Mouse (Mus musculus) T-cell, adult 2 months (primary cell): ENCODE measurements around the gene Agpat1.

Experiments
- DNase-seq: peaks from one replicate; pipeline ENCODE4 v3.0.0; 2022; ENCODE audit warnings: low spot score

The Agpat1 gene

DNA sequence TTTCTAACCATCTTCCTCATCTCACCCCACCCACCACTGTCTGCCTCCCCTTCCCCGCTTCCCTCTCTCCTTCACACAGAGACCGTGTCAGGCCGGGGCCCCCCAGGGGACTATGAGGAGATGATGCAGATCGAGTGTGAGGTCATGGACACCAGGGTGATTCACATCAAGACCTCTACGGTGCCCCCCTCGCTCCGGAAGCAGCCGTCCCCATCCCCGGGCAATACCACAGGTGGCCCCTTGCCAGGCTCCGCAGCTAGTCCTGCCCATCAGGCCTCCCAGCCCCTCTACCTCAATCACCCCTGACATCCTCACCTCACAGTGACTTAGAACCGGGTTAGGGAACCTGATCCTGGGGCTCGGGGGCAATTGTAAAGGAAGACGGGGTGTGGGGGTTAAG, 50.3 kb downstream of the Agpat1 start:
- no peak for DNase-seq

DNA sequence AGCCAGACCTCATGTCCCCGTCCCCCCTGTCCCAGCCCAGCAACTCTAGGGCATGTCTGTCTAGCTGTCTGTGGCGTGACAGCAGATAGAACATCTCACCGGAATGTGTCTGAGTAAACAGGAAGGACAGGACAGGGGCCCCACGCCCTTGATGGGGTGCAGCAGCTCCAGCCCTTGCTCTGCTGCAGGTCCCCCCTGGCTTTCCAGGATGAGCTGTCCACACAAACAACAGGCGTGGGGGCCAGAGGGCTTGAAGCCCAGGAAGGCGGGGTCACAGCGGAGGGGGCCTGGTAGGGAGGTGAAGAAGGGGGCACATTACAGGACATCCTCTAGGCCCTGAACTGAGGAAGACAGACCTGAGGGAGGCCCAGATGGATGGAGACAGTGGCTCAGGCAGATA, 51.1 kb downstream of the Agpat1 start:
- DNase-seq, result no peak

GRCm38 (mm10) chr17:34655581-34655991, 51.5 kb downstream of the Agpat1 start:
- no peak for DNase-seq

GRCm38 (mm10) chr17:34656666-34657065, 52.6 kb downstream of the Agpat1 start:
- no peak for DNase-seq

GRCm38 (mm10) chr17:34657271-34657670, 53.2 kb downstream of the Agpat1 start:
- DNase-seq, result no peak

DNA sequence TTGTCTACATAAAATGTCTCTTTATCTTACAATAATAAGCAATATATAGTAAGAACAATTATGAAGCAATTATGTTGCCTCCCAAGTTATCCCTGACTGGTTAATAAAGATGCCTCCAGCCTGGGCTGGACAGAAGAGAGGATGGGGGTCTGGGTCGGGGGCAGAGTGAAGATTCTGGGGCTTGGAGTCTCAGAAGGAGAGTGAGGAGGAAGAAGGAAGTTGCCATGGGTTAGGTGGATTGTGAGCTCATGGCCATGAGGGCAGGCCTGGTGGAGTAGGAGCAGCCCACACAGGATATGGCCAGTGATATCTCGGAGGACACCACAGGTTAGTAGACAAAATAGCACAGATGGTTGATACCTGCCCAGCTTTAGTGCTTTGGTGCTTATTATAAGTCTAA, 54.1 kb downstream of the Agpat1 start:
- DNase-seq, result no peak

DNA sequence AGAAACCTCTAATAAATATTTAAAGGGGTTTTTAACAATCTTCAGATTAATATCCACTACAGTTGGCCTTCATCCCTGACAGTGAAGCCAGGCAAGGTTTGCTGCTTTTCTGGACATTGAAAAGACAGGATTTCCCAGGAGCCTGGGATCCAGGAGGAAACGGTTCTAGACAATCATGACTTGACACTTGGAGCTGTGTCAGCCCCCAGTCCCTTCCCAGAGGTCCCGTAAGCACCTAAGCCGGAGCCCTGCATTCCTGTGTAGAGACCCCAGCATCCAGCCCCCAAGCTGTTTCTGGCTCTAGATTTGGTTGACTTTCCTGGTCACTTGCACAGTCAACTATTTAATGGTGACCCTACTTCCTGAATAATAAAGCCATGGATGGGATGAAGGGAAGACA, 54.5 kb downstream of the Agpat1 start:
- no peak for DNase-seq

GRCm38 (mm10) chr17:34659181-34659896, 55.3 kb downstream of the Agpat1 start:
- DNase-seq, result no peak

- no peak for DNase-seq
Measured at GRCm38 (mm10) chr17:34659897-34660214, 55.8 kb downstream of the Agpat1 start.

- DNase-seq, result no peak
Measured at GRCm38 (mm10) chr17:34660259-34660820, 56.3 kb downstream of the Agpat1 start.

GRCm38 (mm10) chr17:34661121-34661591, 57.1 kb downstream of the Agpat1 start:
- no peak for DNase-seq

DNA sequence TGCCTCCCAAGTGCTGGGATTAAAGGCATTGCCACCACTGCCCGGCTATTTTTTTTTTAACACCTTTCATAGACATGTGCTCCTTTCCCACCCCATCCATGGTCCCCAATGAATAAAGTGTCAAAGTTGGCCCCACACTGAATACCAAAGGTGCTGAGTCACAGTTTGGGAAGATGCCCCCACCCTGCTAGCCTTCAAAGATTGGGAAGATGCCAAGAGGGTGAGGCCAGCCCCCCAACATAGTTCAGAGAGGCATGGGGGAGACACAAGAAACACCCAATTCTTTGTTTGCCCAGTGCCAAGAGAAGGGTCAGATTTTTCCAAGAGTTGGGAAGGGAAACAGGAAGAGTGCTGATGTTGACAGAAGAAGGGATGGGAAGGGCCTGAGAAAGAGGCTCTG, 58.4 kb downstream of the Agpat1 start:
- DNase-seq, result no peak

DNA sequence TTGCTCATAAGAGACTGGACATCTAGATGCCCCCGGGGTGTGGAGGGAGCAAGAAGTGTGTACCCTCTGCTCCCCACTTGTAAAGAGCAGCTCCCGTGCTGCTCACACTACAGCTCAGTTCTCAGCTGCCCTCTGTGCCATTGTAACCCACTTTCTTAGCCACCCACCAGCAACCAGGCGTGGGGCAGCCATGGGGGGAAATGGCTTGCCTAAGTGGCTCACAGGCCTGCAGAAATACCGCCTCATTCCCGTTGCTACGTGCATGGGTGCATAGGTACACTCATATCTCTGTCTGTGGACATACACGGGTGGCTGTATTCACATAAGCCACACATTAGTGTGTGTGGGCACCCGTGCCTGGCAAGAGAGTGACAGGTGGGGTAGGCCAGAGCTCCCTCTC, 58.9 kb downstream of the Agpat1 start:
- no peak for DNase-seq
